8 mouse cellular contexts compared by ENCODE assay signal in the genomic region with DNA sequence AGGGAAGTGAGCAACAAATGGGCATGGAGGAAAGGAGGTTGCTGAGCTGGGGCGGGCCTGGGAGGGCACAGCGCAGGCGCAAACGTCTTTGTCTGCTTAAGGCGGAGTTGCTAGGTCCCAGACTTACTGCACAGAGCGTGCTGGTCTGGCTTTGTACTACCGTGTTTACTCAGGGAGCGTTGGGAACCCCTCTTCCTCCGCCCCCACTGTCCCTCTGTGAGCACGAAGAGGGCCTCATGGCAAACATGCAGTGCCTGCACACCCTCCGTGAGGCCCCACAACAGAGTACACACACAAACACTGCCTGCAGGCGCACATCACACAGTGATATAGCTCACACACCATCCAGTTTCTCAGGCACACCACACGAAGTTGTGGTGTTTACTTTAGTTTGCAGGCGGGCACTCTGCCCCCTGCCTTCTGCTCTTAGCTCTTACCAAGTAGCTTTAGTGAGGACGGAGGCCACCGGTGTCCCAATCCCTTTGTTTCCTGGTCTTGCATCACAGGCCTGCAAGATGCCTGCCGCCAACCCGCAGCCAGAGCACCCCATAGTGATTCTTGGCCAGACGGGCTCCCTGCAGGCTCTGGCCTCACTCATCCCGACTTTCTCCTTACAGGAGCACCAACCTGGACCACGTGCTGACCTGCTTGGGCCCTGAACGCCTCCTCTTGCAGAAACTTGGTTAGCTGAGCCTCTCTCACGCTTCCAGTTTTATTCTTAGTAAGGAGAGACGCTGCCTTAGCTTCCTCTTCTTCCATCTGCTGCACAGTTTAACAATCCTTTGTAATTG. TPM values are rescaled to one million over a fixed set of nuclear protein-coding genes. Genes with fewer than 3 reads are reported as not detected.
DNase-seq lines count a peak whose midpoint lies in the region; ATAC-seq lines count a peak whose summit lies in the region.

No protein-coding gene starts in this region.

- peak overlapping the region; percentile 71 for H3K9ac ChIP-seq in heart, embryonic 14.5 days (ENCODE audit: low read length)
- peak overlapping the region; percentile 62 for H3K9ac ChIP-seq in liver, embryonic 12.5 days
- H3K9ac ChIP-seq in stomach, embryonic 14.5 days (replicated peaks; ENCODE audit: low read depth, low read length) = peak overlapping the region; percentile 25; the same call in 1 of the 2 replicates

- no peaks in the 10 kb centered on the region for H3K27me3 ChIP-seq in forebrain, embryonic 10.5 days (ENCODE audit: poor library complexity, severe bottlenecking)
- no peaks in the 10 kb centered on the region for H3K27me3 ChIP-seq in heart, embryonic 14.5 days (ENCODE audit: control insufficient read depth, insufficient read depth, low read length)
- no peaks in the 10 kb centered on the region for H3K27me3 ChIP-seq in liver, embryonic 12.5 days (replicated peaks)
- H3K27me3 ChIP-seq in stomach, embryonic 14.5 days (ENCODE audit: control insufficient read depth, insufficient read depth, low read length) = no peaks in the 10 kb centered on the region

- H3K4me2 ChIP-seq in heart, embryonic 14.5 days (ENCODE audit: low read length) = peak overlapping the region; percentile 60
- peak overlapping the region; percentile 64 for H3K4me2 ChIP-seq in liver, embryonic 12.5 days
- H3K4me2 ChIP-seq in stomach, embryonic 14.5 days (replicated peaks; ENCODE audit: low read depth, low read length) = peak overlapping the region; percentile 22

- ATAC-seq in CD4-positive, CD25-positive, alpha-beta regulatory T cell, adult 4 months = peak; percentile 87
- peak; percentile 88 for ATAC-seq in heart, embryonic 14.5 days (ENCODE audit: insufficient number of reproducible peaks, insufficient read depth, low FRiP score, low read depth)
- peak; percentile 90 for ATAC-seq in liver, embryonic 12.5 days
- peak; percentile 95 for ATAC-seq in stomach, embryonic 14.5 days (ENCODE audit: insufficient number of reproducible peaks, insufficient read depth, low FRiP score, low read depth)

- H3K36me3 ChIP-seq in forebrain, embryonic 10.5 days (replicated peaks) = no peaks in the 10 kb centered on the region
- no peaks in the 10 kb centered on the region for H3K36me3 ChIP-seq in heart, embryonic 14.5 days (ENCODE audit: control insufficient read depth, insufficient read depth, low read length)
- no peaks in the 10 kb centered on the region for H3K36me3 ChIP-seq in liver, embryonic 12.5 days
- H3K36me3 ChIP-seq in stomach, embryonic 14.5 days (ENCODE audit: control insufficient read depth, insufficient read depth, low read length) = no peaks in the 10 kb centered on the region

- DNase-seq in forebrain, embryonic 10.5 days (ENCODE audit: extremely low spot score, low spot score) = peak; percentile 86
- DNase-seq in kidney, postnatal 14 days = peak; percentile 84
- DNase-seq in naive thymus-derived CD4-positive, alpha-beta T cell, adult 2 months (ENCODE audit: low read depth) = peak; percentile 88

- peak overlapping the region; percentile 87 for H3K27ac ChIP-seq in brown adipose tissue, adult 24 weeks (replicated peaks; ENCODE audit: low read depth, low read length)
- H3K27ac ChIP-seq in forebrain, embryonic 10.5 days = peak overlapping the region; percentile 95
- H3K27ac ChIP-seq in heart, embryonic 14.5 days (replicated peaks in 1 of 2; ENCODE audit: control insufficient read depth in 1 of 2, insufficient read depth in 1 of 2, low read depth in 2 of 2, low read length in 2 of 2) = peak overlapping the region; percentile 91 to 94
- peak overlapping the region; percentile 87 for H3K27ac ChIP-seq in liver, embryonic 12.5 days
- peak overlapping the region; percentile 98 for H3K27ac ChIP-seq in stomach, embryonic 14.5 days (ENCODE audit: low read length)

- peaks cover 12% of the 10 kb centered on the region for H3K4me1 ChIP-seq in brown adipose tissue, adult 24 weeks (ENCODE audit: control insufficient read depth, insufficient read depth, insufficient read length, low read length)
- H3K4me1 ChIP-seq in forebrain, embryonic 10.5 days = peaks cover 24% of the 10 kb centered on the region
- peaks cover 12 to 18% of the 10 kb centered on the region in 2 experiments for H3K4me1 ChIP-seq in heart, embryonic 14.5 days (ENCODE audit: control insufficient read depth in 2 of 2, insufficient read depth in 2 of 2, low read length in 2 of 2)
- H3K4me1 ChIP-seq in liver, embryonic 12.5 days = peaks cover 20% of the 10 kb centered on the region
- peaks cover 15% of the 10 kb centered on the region for H3K4me1 ChIP-seq in stomach, embryonic 14.5 days (ENCODE audit: control insufficient read depth, insufficient read depth, low read length)

- no peaks in the 10 kb centered on the region for H3K9me3 ChIP-seq in forebrain, embryonic 10.5 days
- no peaks in the 10 kb centered on the region for H3K9me3 ChIP-seq in heart, embryonic 14.5 days (ENCODE audit: control insufficient read depth, low read length)
- no peaks in the 10 kb centered on the region for H3K9me3 ChIP-seq in liver, embryonic 12.5 days (replicated peaks)
- no peaks in the 10 kb centered on the region for H3K9me3 ChIP-seq in stomach, embryonic 14.5 days (ENCODE audit: control insufficient read depth, low read depth, low read length)

- H3K4me3 ChIP-seq in brown adipose tissue, adult 24 weeks (ENCODE audit: insufficient read depth, low read depth, low read length) = peak overlapping the region; percentile 52
- H3K4me3 ChIP-seq in forebrain, embryonic 10.5 days = peak overlapping the region; percentile 31
- H3K4me3 ChIP-seq in heart, embryonic 14.5 days (ENCODE audit: control insufficient read depth in 1 of 2, insufficient read depth in 1 of 2, low read depth in 1 of 2, low read length in 2 of 2) = peak overlapping the region; percentile 5 to 23
- peak overlapping the region; percentile 35 for H3K4me3 ChIP-seq in liver, embryonic 12.5 days
- H3K4me3 ChIP-seq in stomach, embryonic 14.5 days (ENCODE audit: low read depth, low read length) = no peak overlapping the region

- 8% methylated on average over 24 of the region's 24 CpGs for WGBS in forebrain, embryonic 10.5 days
- 8% methylated on average over 24 of the region's 24 CpGs for WGBS in heart, embryonic 14.5 days
- 11% methylated on average over 24 of the region's 24 CpGs for WGBS in liver, embryonic 12.5 days (ENCODE audit: insufficient replicate concordance)
- WGBS in stomach, embryonic 14.5 days = 6% methylated on average over 24 of the region's 24 CpGs

RNA-seq across cellular contexts. Expression of gene Pcbp1, which starts 38.6 kb away (rescaled TPM):
- polyA plus RNA-seq in CD4-positive, CD25-positive, alpha-beta regulatory T cell, adult 4 months (2017; shearing (Covaris generic)) = 10 to 100 TPM; 18.5 to 35.3 TPM
- polyA plus RNA-seq in brown adipose tissue, adult 24 weeks (2012; ENCODE audit: insufficient read depth, insufficient read length, missing spikeins) = 107 and 116 TPM in 2 replicates
- polyA plus RNA-seq in forebrain, embryonic 10.5 days (2016; fragmentation: Nextera tagmentation; extraction: Ambion mirVana) = 305 and 358 TPM in 2 replicates
- polyA plus RNA-seq in heart, embryonic 14.5 days (2014; fragmentation: Nextera tagmentation; extraction: Ambion mirVana) = 297 and 312 TPM in 2 replicates
- polyA plus RNA-seq in liver, embryonic 12.5 days (2016; fragmentation: Nextera tagmentation; extraction: Ambion mirVana) = 465 and 466 TPM in 2 replicates
- polyA plus RNA-seq in stomach, embryonic 14.5 days (2014; fragmentation: Nextera tagmentation; extraction: Ambion mirVana) = 230 and 234 TPM in 2 replicates

RNA-seq across cellular contexts. Expression of gene C87436, which starts 49.4 kb away (rescaled TPM):
- 10 to 100 TPM; 41.0 to 43.8 TPM for polyA plus RNA-seq in CD4-positive, CD25-positive, alpha-beta regulatory T cell, adult 4 months (2017; shearing (Covaris generic))
- 10.4 and 13.6 TPM in 2 replicates for polyA plus RNA-seq in brown adipose tissue, adult 24 weeks (2012; ENCODE audit: insufficient read depth, insufficient read length, missing spikeins)
- polyA plus RNA-seq in forebrain, embryonic 10.5 days (2016; fragmentation: Nextera tagmentation; extraction: Ambion mirVana) = 24.4 and 25.5 TPM in 2 replicates
- polyA plus RNA-seq in heart, embryonic 14.5 days (2014; fragmentation: Nextera tagmentation; extraction: Ambion mirVana) = 17.1 and 20.0 TPM in 2 replicates
- 17.9 and 18.8 TPM in 2 replicates for polyA plus RNA-seq in liver, embryonic 12.5 days (2016; fragmentation: Nextera tagmentation; extraction: Ambion mirVana)
- polyA plus RNA-seq in stomach, embryonic 14.5 days (2014; fragmentation: Nextera tagmentation; extraction: Ambion mirVana) = 26.3 and 26.8 TPM in 2 replicates
